Mouse (Mus musculus): ENCODE results near the gene Btbd9. TPM values are rescaled to one million over a fixed set of nuclear protein-coding genes. Genes with fewer than 3 reads are reported as not detected.

Btbd9 gene
- polyA plus RNA-seq, 1 experiment, result 11.7 TPM

GRCm38 (mm10) chr17:30276477-30276876 lies 299.8 kb downstream of the Btbd9 start:
- Histone ChIP-seq H3K27ac (replicated peaks; ENCODE audit: low read depth, low read length) (no peak overlapping the region), H3K4me3 (ENCODE audit: insufficient read depth, low read depth, low read length) (no peak overlapping the region), H3K4me1 (ENCODE audit: control insufficient read depth, insufficient read depth, insufficient read length, low read length) (no peaks in the 10 kb centered on the region)

GRCm38 (mm10) chr17:30272769-30273168 lies 303.5 kb downstream of the Btbd9 start:
- Histone ChIP-seq H3K27ac (replicated peaks; ENCODE audit: low read depth, low read length) (no peak overlapping the region), H3K4me1 (ENCODE audit: control insufficient read depth, insufficient read depth, insufficient read length, low read length) (no peaks in the 10 kb centered on the region), H3K4me3 (ENCODE audit: insufficient read depth, low read depth, low read length) (no peak overlapping the region)

- Histone ChIP-seq H3K4me1 (ENCODE audit: control insufficient read depth, insufficient read depth, insufficient read length, low read length) (no peaks in the 10 kb centered on the region), H3K27ac (replicated peaks; ENCODE audit: low read depth, low read length) (no peak overlapping the region), H3K4me3 (ENCODE audit: insufficient read depth, low read depth, low read length) (no peak overlapping the region)
Measured at GRCm38 (mm10) chr17:30269136-30270063, 306.9 kb downstream of the Btbd9 start.

GRCm38 (mm10) chr17:30268456-30268855 lies 307.8 kb downstream of the Btbd9 start:
- Histone ChIP-seq H3K27ac (replicated peaks; ENCODE audit: low read depth, low read length) (no peak overlapping the region), H3K4me3 (ENCODE audit: insufficient read depth, low read depth, low read length) (no peak overlapping the region), H3K4me1 (ENCODE audit: control insufficient read depth, insufficient read depth, insufficient read length, low read length) (no peaks in the 10 kb centered on the region)

- Histone ChIP-seq H3K4me1 (ENCODE audit: control insufficient read depth, insufficient read depth, insufficient read length, low read length) (peaks cover 4% of the 10 kb centered on the region), H3K4me3 (ENCODE audit: insufficient read depth, low read depth, low read length) (no peak overlapping the region), H3K27ac (replicated peaks; ENCODE audit: low read depth, low read length) (no peak overlapping the region)
Measured at GRCm38 (mm10) chr17:30267432-30267973, 308.8 kb downstream of the Btbd9 start.

- H3K4me3 ChIP-seq (ENCODE audit: insufficient read depth, low read depth, low read length), result no peak overlapping the region
- peaks cover 21% of the 10 kb centered on the region for H3K4me1 ChIP-seq (ENCODE audit: control insufficient read depth, insufficient read depth, insufficient read length, low read length)
- H3K27ac ChIP-seq (replicated peaks; ENCODE audit: low read depth, low read length), result no peak overlapping the region
Measured at GRCm38 (mm10) chr17:30263535-30263934, 312.8 kb downstream of the Btbd9 start.

GRCm38 (mm10) chr17:30262943-30263342 lies 313.3 kb downstream of the Btbd9 start:
- H3K4me3 ChIP-seq (ENCODE audit: insufficient read depth, low read depth, low read length), result no peak overlapping the region
- H3K27ac ChIP-seq (replicated peaks; ENCODE audit: low read depth, low read length), result peak overlapping the region; percentile 66; the same call in 1 of the 2 replicates
- H3K4me1 ChIP-seq (ENCODE audit: control insufficient read depth, insufficient read depth, insufficient read length, low read length), result peaks cover 21% of the 10 kb centered on the region

GRCm38 (mm10) chr17:30262440-30262839 lies 313.8 kb downstream of the Btbd9 start:
- Histone ChIP-seq H3K4me3 (ENCODE audit: insufficient read depth, low read depth, low read length) (no peak overlapping the region), H3K27ac (replicated peaks; ENCODE audit: low read depth, low read length) (peak overlapping the region; percentile 66), H3K4me1 (ENCODE audit: control insufficient read depth, insufficient read depth, insufficient read length, low read length) (peaks cover 21% of the 10 kb centered on the region)

GRCm38 (mm10) chr17:30261983-30262340 lies 314.3 kb downstream of the Btbd9 start:
- peaks cover 21% of the 10 kb centered on the region for H3K4me1 ChIP-seq (ENCODE audit: control insufficient read depth, insufficient read depth, insufficient read length, low read length)
- no peak overlapping the region for H3K27ac ChIP-seq (replicated peaks; ENCODE audit: low read depth, low read length)
- H3K4me3 ChIP-seq (ENCODE audit: insufficient read depth, low read depth, low read length), result no peak overlapping the region

- H3K4me1 ChIP-seq (ENCODE audit: control insufficient read depth, insufficient read depth, insufficient read length, low read length), result peaks cover 21% of the 10 kb centered on the region
- H3K27ac ChIP-seq (replicated peaks; ENCODE audit: low read depth, low read length), result no peak overlapping the region
- H3K4me3 ChIP-seq (ENCODE audit: insufficient read depth, low read depth, low read length), result no peak overlapping the region
Measured at GRCm38 (mm10) chr17:30261307-30261982, 314.8 kb downstream of the Btbd9 start.

- no peak overlapping the region for H3K4me3 ChIP-seq (ENCODE audit: insufficient read depth, low read depth, low read length)
- H3K4me1 ChIP-seq (ENCODE audit: control insufficient read depth, insufficient read depth, insufficient read length, low read length), result peaks cover 21% of the 10 kb centered on the region
- no peak overlapping the region for H3K27ac ChIP-seq (replicated peaks; ENCODE audit: low read depth, low read length)
Measured at GRCm38 (mm10) chr17:30260641-30261306, 315.5 kb downstream of the Btbd9 start.

GRCm38 (mm10) chr17:30259938-30260337 lies 316.4 kb downstream of the Btbd9 start:
- Histone ChIP-seq H3K27ac (replicated peaks; ENCODE audit: low read depth, low read length) (no peak overlapping the region), H3K4me3 (ENCODE audit: insufficient read depth, low read depth, low read length) (no peak overlapping the region), H3K4me1 (ENCODE audit: control insufficient read depth, insufficient read depth, insufficient read length, low read length) (peaks cover 21% of the 10 kb centered on the region)

GRCm38 (mm10) chr17:30258480-30258879 lies 317.8 kb downstream of the Btbd9 start:
- Histone ChIP-seq H3K4me1 (ENCODE audit: control insufficient read depth, insufficient read depth, insufficient read length, low read length) (peaks cover 21% of the 10 kb centered on the region), H3K4me3 (ENCODE audit: insufficient read depth, low read depth, low read length) (no peak overlapping the region), H3K27ac (replicated peaks; ENCODE audit: low read depth, low read length) (no peak overlapping the region)

- Histone ChIP-seq H3K27ac (replicated peaks; ENCODE audit: low read depth, low read length) (no peak overlapping the region), H3K4me1 (ENCODE audit: control insufficient read depth, insufficient read depth, insufficient read length, low read length) (peaks cover 5% of the 10 kb centered on the region; the same call in 1 of the 2 replicates), H3K4me3 (ENCODE audit: insufficient read depth, low read depth, low read length) (no peak overlapping the region)
Measured at GRCm38 (mm10) chr17:30255928-30256560, 320.2 kb downstream of the Btbd9 start.

GRCm38 (mm10) chr17:30253924-30254323 lies 322.4 kb downstream of the Btbd9 start:
- Histone ChIP-seq H3K4me3 (ENCODE audit: insufficient read depth, low read depth, low read length) (no peak overlapping the region), H3K27ac (replicated peaks; ENCODE audit: low read depth, low read length) (no peak overlapping the region), H3K4me1 (ENCODE audit: control insufficient read depth, insufficient read depth, insufficient read length, low read length) (no peaks in the 10 kb centered on the region)
